Mouse (Mus musculus) limb, embryonic 14.5 days (tissue): ENCODE data around the gene Ppfia2. TPM values are rescaled to one million over a fixed set of nuclear protein-coding genes. Genes with fewer than 3 reads are reported as not detected.

Experiments used
- ATAC-seq: fragments of 200-750 bp; cut with Nextera tagmentation; 2 replicates; pipeline ENCODE4 v1.8.0; 2017; ENCODE audit warnings: low read depth, moderate number of reproducible peaks, moderate TSS enrichment; ENCODE audit not compliant: low FRiP score
- DNase-seq: peaks from one replicate; pipeline ENCODE4 v3.0.0-alpha.2; 2015; ENCODE audit warnings: low spot score
- H3K27ac ChIP-seq: fragments of 300-500 bp; sonication (generic); replicated peaks from 2 replicates; pipeline ENCODE4 v1.5.1; 2014; ENCODE audit warnings: low read depth, mild to moderate bottlenecking, low read length, moderate library complexity, mixed read lengths
- H3K27me3 ChIP-seq: fragments of 300-500 bp; sonication (generic); 2 replicates; pipeline ENCODE4 v1.6.1; 2014; ENCODE audit warnings: low read length, mixed read lengths; ENCODE audit not compliant: control insufficient read depth, insufficient read depth
- H3K36me3 ChIP-seq: fragments of 300-500 bp; sonication (generic); 2 replicates; pipeline ENCODE4 v1.6.1; 2014; ENCODE audit warnings: mild to moderate bottlenecking, low read length, moderate library complexity, mixed read lengths; ENCODE audit not compliant: control insufficient read depth, insufficient read depth
- H3K4me1 ChIP-seq: fragments of 300-500 bp; sonication (generic); 2 replicates; pipeline ENCODE4 v1.6.1; 2014; ENCODE audit warnings: antibody characterized with exemption, low read length, mixed read lengths; ENCODE audit not compliant: control insufficient read depth, insufficient read depth
- H3K4me2 ChIP-seq: fragments of 300-500 bp; sonication (generic); replicated peaks from 2 replicates; pipeline ENCODE4 v1.6.1; 2014; ENCODE audit warnings: low read depth, mild to moderate bottlenecking, low read length, moderate library complexity; ENCODE audit not compliant: severe bottlenecking
- H3K4me3 ChIP-seq: fragments of 300-500 bp; sonication (generic); replicated peaks from 2 replicates; pipeline ENCODE4 v1.5.1; 2014; ENCODE audit warnings: low read length
- H3K9ac ChIP-seq: fragments of 300-500 bp; sonication (generic); 2 replicates; pipeline ENCODE4 v1.6.1; 2014; ENCODE audit warnings: mild to moderate bottlenecking, low read depth, low read length, moderate library complexity; ENCODE audit not compliant: severe bottlenecking
- H3K9me3 ChIP-seq: fragments of 300-500 bp; sonication (generic); 2 replicates; pipeline ENCODE4 v1.6.1; 2016; ENCODE audit warnings: low read length; ENCODE audit not compliant: control insufficient read depth
- POLR2A ChIP-seq: fragments of 200-500 bp; IDR thresholded peaks from 2 replicates; pipeline ENCODE4 v1.8.0; 2012; ENCODE audit warnings: inconsistent platforms, mild to moderate bottlenecking, moderate library complexity, borderline replicate concordance; ENCODE audit not compliant: insufficient read depth, insufficient read length; ENCODE audit errors: extremely low read depth
- WGBS: fragments of 180-500 bp; shearing (Covaris S2); extraction: QIAGEN DNeasy Blood & Tissue Kit; methylation state at CpG from one replicate; pipeline ENCODE4 v1.1.7; 2014; 5-methylcytosine and 5-hydroxymethylcytosine counted together
- polyA plus RNA-seq, 2 experiments: library from polyadenylated mRNA; depleted of rRNA in 1 of 2; stranded (reverse) in 1 of 2; unstranded in 1 of 2; fragments of >200 nt; fragmentation: Nextera tagmentation in 1 of 2; extraction: Ambion mirVana in 1 of 2; gene quantifications; 2 replicates each; pipeline versions ENCODE4 v1.2.1 to v1.2.3; 2012 to 2014

The Ppfia2 gene
- polyA plus RNA-seq, 2 experiments = 0.64 to 0.70 TPM

GRCm38 (mm10) chr10:106665221-106665620 is 195.1 kb downstream of the Ppfia2 start:
- no peak for ATAC-seq
- no peak overlapping the region for H3K4me3 ChIP-seq
- WGBS = 80% methylated on average over 3 of the region's 3 CpGs

DNA sequence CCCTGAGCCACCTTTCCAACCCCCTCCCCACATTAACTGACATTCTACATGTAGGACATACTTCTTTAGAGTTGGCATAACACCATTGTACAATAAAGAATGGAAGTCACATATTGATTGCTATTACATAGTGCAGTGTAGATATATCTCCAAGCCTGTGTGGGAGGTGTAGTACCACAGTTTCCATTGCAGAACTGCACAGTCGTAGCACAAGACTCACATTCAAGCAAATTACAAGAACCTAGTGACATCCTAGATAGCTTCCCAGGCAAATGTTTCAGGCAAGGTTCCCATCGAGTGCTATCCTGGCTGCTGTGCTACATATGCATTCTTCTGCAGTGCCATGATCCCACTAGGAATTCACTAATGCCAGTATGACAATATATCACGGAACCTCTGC is 200.0 kb downstream of the Ppfia2 start:
- H3K27me3 ChIP-seq = no peaks in the 10 kb centered on the region
- H3K9me3 ChIP-seq = no peaks in the 10 kb centered on the region
- H3K27ac ChIP-seq = no peak overlapping the region
- H3K36me3 ChIP-seq = no peaks in the 10 kb centered on the region
- 91% methylated on average over 3 of the region's 3 CpGs for WGBS
- no peak overlapping the region for H3K4me2 ChIP-seq
- H3K4me3 ChIP-seq = no peak overlapping the region
- no peak for TF ChIP-seq POLR2A
- no peak for ATAC-seq
- no peak overlapping the region for H3K9ac ChIP-seq
- no peaks in the 10 kb centered on the region for H3K4me1 ChIP-seq
- DNase-seq = no peak

More at GRCm38 (mm10) chr10:106665221-106665620, 195.1 kb downstream of the Ppfia2 start:
- no peaks in the 10 kb centered on the region for H3K27me3 ChIP-seq
- no peak for DNase-seq
- no peaks in the 10 kb centered on the region for H3K9me3 ChIP-seq
- no peak overlapping the region for H3K27ac ChIP-seq
- no peak for TF ChIP-seq POLR2A
- no peaks in the 10 kb centered on the region for H3K4me1 ChIP-seq
- H3K36me3 ChIP-seq = no peaks in the 10 kb centered on the region
- no peak overlapping the region for H3K4me2 ChIP-seq
- H3K9ac ChIP-seq = no peak overlapping the region

- 88% methylated on average over 5 of the region's 5 CpGs for WGBS
- no peaks in the 10 kb centered on the region for H3K36me3 ChIP-seq
- H3K27me3 ChIP-seq = no peaks in the 10 kb centered on the region
- TF ChIP-seq POLR2A = no peak
- DNase-seq (no peak), ATAC-seq (no peak)
- H3K9ac ChIP-seq = no peak overlapping the region
- H3K4me3 ChIP-seq = no peak overlapping the region
- H3K4me1 ChIP-seq = no peaks in the 10 kb centered on the region
- H3K9me3 ChIP-seq = no peaks in the 10 kb centered on the region
- H3K27ac ChIP-seq = no peak overlapping the region
- H3K4me2 ChIP-seq = no peak overlapping the region
Measured at GRCm38 (mm10) chr10:106681395-106681794, 211.3 kb downstream of the Ppfia2 start.

DNA sequence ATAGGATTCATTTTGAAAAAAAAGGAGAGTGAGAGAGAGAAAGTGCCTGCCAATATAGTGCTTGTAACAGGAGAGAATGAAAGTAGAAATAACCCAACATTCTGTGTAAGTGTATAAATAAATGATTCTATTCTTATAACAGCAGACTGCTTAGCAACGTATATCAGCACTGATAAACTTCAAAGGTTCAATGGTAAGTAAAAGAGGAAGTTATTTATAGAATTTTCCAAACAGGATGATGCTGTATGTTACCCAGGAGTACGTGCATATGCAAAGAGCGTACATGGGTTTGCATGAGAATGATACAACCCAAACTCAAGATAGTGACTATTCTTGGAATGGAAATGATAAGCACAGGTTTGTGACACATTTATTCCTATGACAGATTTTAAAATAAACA is 215.4 kb downstream of the Ppfia2 start:
- Histone ChIP-seq H3K27ac (no peak overlapping the region), H3K9ac (no peak overlapping the region), H3K4me2 (no peak overlapping the region), H3K4me3 (no peak overlapping the region), H3K27me3 (no peaks in the 10 kb centered on the region), H3K9me3 (no peaks in the 10 kb centered on the region), H3K4me1 (no peaks in the 10 kb centered on the region), H3K36me3 (no peaks in the 10 kb centered on the region)
- no peak for DNase-seq
- WGBS = 82% methylated on average over 3 of the region's 3 CpGs
- no peak for ATAC-seq
- no peak for TF ChIP-seq POLR2A

GRCm38 (mm10) chr10:106719936-106720335 is 249.8 kb downstream of the Ppfia2 start:
- Histone ChIP-seq H3K9me3 (no peaks in the 10 kb centered on the region), H3K27me3 (no peaks in the 10 kb centered on the region), H3K36me3 (no peaks in the 10 kb centered on the region), H3K4me1 (no peaks in the 10 kb centered on the region), H3K9ac (no peak overlapping the region), H3K4me3 (no peak overlapping the region), H3K27ac (no peak overlapping the region), H3K4me2 (no peak overlapping the region)
- TF ChIP-seq POLR2A = no peak
- ATAC-seq (no peak), DNase-seq (no peak)
- 88% methylated on average over 2 of the region's 2 CpGs for WGBS

DNA sequence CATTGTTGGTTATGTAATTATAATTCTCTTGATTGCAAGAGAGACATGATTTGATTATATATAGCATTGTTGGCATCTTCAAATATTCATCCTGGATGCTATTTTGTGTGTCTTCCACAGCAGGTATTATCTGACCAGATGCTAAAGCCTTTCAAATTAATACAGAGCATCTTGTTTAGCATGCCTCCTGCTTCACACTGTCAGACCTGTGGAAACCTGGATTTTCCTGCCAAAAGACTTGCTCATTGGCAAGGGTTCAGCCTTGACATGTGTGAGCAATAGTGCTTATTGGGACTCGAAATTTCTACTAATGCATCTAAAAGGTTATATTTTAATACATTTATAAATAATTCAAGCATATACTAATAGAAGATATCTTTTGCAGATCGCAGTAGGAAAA is 262.1 kb downstream of the Ppfia2 start:
- no peaks in the 10 kb centered on the region for H3K9me3 ChIP-seq
- TF ChIP-seq POLR2A = no peak
- no peak overlapping the region for H3K27ac ChIP-seq
- no peak overlapping the region for H3K4me3 ChIP-seq
- ATAC-seq = no peak
- H3K4me1 ChIP-seq = no peaks in the 10 kb centered on the region
- no peak for DNase-seq
- H3K36me3 ChIP-seq = no peaks in the 10 kb centered on the region
- 72% methylated on average over 2 of the region's 2 CpGs for WGBS
- no peak overlapping the region for H3K4me2 ChIP-seq
- no peak overlapping the region for H3K9ac ChIP-seq
- H3K27me3 ChIP-seq = no peaks in the 10 kb centered on the region
